Mouse (Mus musculus) olfactory bulb, adult 2 months (tissue): ENCODE results near the gene Aldh4a1. TPM values are rescaled to one million over a fixed set of nuclear protein-coding genes. Genes with fewer than 3 reads are reported as not detected.

Experiments used
- H3K27ac ChIP-seq: fragments of 200-500 bp; 2 replicates; pipeline ENCODE4 v1.5.1; 2012; ENCODE audit warnings: low read depth, low read length; ENCODE audit not compliant: insufficient read depth
- H3K4me1 ChIP-seq: fragments of 200-500 bp; 2 replicates; pipeline ENCODE4 v1.6.1; 2012; ENCODE audit warnings: low read length; ENCODE audit not compliant: control insufficient read depth, insufficient read depth
- H3K4me3 ChIP-seq: fragments of 200-500 bp; 2 replicates; pipeline ENCODE4 v1.5.1; 2012; ENCODE audit warnings: mild to moderate bottlenecking, low read depth, low read length, moderate library complexity; ENCODE audit not compliant: insufficient read depth
- CTCF ChIP-seq: fragments of 200-500 bp; IDR thresholded peaks from 2 replicates; pipeline ENCODE4 v1.5.1; 2012; ENCODE audit warnings: low read depth, mild to moderate bottlenecking, low read length, moderate library complexity; ENCODE audit not compliant: insufficient read depth
- POLR2A ChIP-seq: fragments of 200-500 bp; IDR thresholded peaks from 2 replicates; pipeline ENCODE4 v1.6.1; 2012; ENCODE audit warnings: mild to moderate bottlenecking, low read depth, low read length, moderate library complexity; ENCODE audit not compliant: insufficient read depth
- WGBS: fragments of 180-500 bp; shearing (Covaris S2); methylation state at CpG from one replicate; pipeline ENCODE4 v1.1.7; 2018; 5-methylcytosine and 5-hydroxymethylcytosine counted together
- polyA plus RNA-seq: library from polyadenylated mRNA; stranded (reverse); fragments of >200 nt; gene quantifications from 2 replicates; pipeline ENCODE4 v1.2.4, GENCODE M21; 2012; ENCODE audit warnings: low replicate concordance; ENCODE audit not compliant: missing spikeins, insufficient read depth, insufficient read length

Gene Aldh4a1
- polyA plus RNA-seq, 1 experiment = not detected

GRCm38 (mm10) chr4:139640775-139641174 is 18.1 kb downstream of the Aldh4a1 start:
- no peak for TF ChIP-seq POLR2A
- TF ChIP-seq CTCF = no peak
- Histone ChIP-seq H3K4me1 (peaks cover 29% of the 10 kb centered on the region), H3K4me3 (no peak overlapping the region), H3K27ac (no peak overlapping the region)
- 33% methylated on average over 6 of the region's 6 CpGs for WGBS

DNA sequence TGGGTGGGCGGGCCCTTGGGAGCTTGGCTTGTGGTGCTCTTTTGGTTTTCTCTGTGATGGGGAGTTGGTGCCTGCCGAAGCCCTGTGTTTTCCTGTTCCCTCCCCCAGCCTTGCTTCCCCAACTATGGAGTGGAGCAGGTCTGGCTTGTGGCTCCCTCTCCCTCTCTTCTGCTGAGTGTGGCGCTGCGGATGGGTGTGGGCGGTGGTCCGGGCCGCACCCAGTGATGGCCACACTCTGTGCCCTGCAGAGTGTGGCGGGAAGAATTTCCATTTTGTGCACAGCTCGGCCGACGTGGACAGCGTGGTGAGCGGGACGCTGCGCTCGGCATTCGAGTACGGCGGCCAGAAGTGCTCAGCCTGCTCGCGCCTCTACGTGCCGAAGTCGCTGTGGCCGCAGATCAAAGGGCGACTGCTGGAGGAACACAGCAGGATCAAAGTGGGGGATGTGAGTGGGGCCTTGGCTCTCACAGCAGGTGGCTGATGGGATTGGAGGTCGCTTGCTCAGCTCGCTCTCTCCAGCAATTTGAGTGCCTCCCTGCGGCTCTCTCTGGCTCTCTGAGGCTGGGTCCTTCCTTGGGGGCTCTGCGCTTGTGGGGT is 19.3 kb downstream of the Aldh4a1 start:
- H3K4me3 ChIP-seq = no peak overlapping the region
- H3K4me1 ChIP-seq = peaks cover 29% of the 10 kb centered on the region
- TF ChIP-seq CTCF (no peak), POLR2A (no peak)
- WGBS = 37% methylated on average over 30 of the region's 30 CpGs
- H3K27ac ChIP-seq = no peak overlapping the region

DNA sequence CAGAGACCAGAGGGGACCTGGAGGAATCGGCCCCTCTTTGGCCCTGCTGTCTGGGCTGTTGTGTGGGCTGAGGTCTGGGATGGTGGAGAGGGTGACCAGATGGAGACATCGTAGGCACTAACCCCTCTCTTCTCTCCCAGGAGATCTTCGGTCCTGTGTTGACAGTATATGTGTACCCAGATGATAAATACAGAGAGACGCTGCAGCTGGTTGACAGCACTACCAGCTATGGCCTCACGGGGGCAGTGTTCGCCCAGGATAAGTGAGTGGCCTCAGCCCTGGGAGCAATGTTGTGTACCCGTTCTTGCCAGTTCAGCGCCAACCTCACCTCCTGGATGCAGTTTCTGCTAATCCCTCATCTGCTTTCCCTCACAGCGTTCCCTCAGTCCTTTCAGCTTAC is 21.3 kb downstream of the Aldh4a1 start:
- H3K4me1 ChIP-seq = peaks cover 29% of the 10 kb centered on the region
- no peak overlapping the region for H3K27ac ChIP-seq
- H3K4me3 ChIP-seq = no peak overlapping the region
- TF ChIP-seq POLR2A = no peak
- TF ChIP-seq CTCF = peak; percentile 56
- WGBS = 18% methylated on average over 9 of the region's 9 CpGs

DNA sequence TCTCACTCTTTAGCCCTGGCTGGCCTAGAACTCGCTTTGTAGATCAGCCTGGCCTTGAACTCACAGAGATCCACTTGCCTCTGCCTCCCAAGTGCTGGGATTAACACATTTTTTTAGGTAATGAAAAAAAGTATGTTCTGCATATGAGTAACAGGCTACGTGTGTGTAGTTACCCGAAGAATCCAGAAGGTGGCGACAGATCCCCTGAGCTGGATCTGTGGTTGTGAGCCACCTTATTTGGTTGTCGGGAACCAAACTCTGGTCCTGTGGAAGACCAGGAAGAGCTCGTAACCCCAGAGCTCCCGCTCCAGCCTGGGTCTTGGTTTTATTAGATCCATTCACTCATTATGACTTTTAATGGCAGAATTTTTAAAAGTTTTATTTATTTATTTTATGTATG is 24.2 kb downstream of the Aldh4a1 start:
- Histone ChIP-seq H3K4me3 (no peak overlapping the region), H3K27ac (no peak overlapping the region), H3K4me1 (peaks cover 4% of the 10 kb centered on the region)
- TF ChIP-seq POLR2A (no peak), CTCF (no peak)
- 93% methylated on average over 7 of the region's 7 CpGs for WGBS

DNA sequence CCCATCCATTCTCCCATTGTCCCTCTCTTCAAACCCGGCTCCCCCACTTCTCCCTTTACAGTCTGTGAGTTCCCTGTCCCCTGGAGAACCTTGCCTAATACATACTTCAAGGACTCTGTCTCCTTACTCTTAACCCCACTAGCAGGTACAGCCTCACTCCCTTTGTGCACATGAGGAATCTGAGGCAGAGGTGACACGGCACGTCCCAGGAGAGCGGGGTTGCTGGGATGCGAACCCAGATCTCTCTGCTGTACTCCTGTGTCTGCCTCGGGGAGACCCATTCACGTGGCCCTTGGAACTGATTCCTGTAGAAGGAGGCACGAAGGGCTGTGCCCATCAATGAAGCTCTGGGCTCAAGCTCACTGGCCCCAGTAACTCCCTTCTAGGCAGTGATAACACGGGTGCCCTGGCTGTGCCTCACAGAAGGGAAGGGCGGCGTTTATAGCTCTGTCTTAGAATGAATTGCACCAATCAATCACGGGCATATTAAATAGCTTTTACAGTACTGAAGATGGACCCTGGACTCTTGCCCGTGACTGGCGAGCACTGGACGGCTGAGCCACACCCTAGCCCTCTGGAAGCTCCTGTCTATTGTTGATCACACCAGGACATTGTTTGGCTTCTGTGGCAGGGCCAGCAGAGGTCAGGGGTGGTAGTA is 27.5 kb downstream of the Aldh4a1 start:
- Histone ChIP-seq H3K4me1 (peaks cover 3% of the 10 kb centered on the region; the same call in 1 of the 2 replicates), H3K4me3 (no peak overlapping the region), H3K27ac (no peak overlapping the region)
- WGBS = 89% methylated on average over 15 of the region's 15 CpGs
- TF ChIP-seq POLR2A = no peak

GRCm38 (mm10) chr4:139650907-139651306 is 28.2 kb downstream of the Aldh4a1 start:
- WGBS = 78% methylated on average over 11 of the region's 11 CpGs
- Histone ChIP-seq H3K4me3 (no peak overlapping the region), H3K4me1 (peaks cover 3% of the 10 kb centered on the region; the same call in 1 of the 2 replicates), H3K27ac (no peak overlapping the region)
- no peak for TF ChIP-seq POLR2A
- no peak for TF ChIP-seq CTCF

GRCm38 (mm10) chr4:139653238-139653637 is 30.6 kb downstream of the Aldh4a1 start, which contains the start of gene Tas1r2:
Gene Tas1r2, plus strand, starts transcription at chr4:139653538.
- H3K27ac ChIP-seq = no peak within 1 kb of the TSS
- TF ChIP-seq CTCF (no peak), POLR2A (no peak)
- WGBS = 85% methylated on average over 8 of the region's 8 CpGs
- no peak within 1 kb of the TSS for H3K4me3 ChIP-seq
- peaks cover 3% of the 10 kb centered on the region; the same call in 1 of the 2 replicates for H3K4me1 ChIP-seq

DNA sequence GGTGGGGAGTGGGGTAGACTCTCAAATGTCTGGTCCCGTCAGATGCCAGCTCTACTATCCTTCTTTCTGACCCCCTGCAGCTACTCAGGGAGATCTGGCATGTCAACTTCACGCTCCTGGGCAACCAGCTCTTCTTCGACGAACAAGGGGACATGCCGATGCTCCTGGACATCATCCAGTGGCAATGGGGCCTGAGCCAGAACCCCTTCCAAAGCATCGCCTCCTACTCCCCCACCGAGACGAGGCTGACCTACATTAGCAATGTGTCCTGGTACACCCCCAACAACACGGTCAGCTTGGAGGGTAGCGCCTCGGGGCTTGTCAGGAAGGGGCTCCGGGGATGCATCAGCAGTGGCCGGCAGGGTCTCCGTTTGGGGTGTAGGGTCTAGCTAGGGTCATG is 39.2 kb downstream of the Aldh4a1 start:
- Histone ChIP-seq H3K27ac (no peak overlapping the region), H3K4me3 (no peak overlapping the region), H3K4me1 (peaks cover 7% of the 10 kb centered on the region; the same call in 1 of the 2 replicates)
- WGBS = 61% methylated on average over 14 of the region's 14 CpGs
- TF ChIP-seq POLR2A (no peak), CTCF (no peak)

- H3K4me1 ChIP-seq = peaks cover 6% of the 10 kb centered on the region
- WGBS = 69% methylated on average over 6 of the region's 6 CpGs
- no peak overlapping the region for H3K27ac ChIP-seq
- H3K4me3 ChIP-seq = no peak overlapping the region
- no peak for TF ChIP-seq CTCF
- no peak for TF ChIP-seq POLR2A
Measured at GRCm38 (mm10) chr4:139667632-139668031, 45.0 kb downstream of the Aldh4a1 start.
